Mouse (Mus musculus): Measurements from ENCODE around the gene Trp53bp2. TPM values are rescaled to one million over a fixed set of nuclear protein-coding genes. Genes with fewer than 3 reads are reported as not detected.
A peak's percentile ranks its signal among the peaks of the same experiment; 100 is the strongest.

Gene Trp53bp2
- polyA plus RNA-seq, 1 experiment from 2014 or later, result 12.7 TPM

- H3K4me3 ChIP-seq, result peak overlapping the region; percentile 86
- WGBS, result 3% methylated on average over 13 of the region's 13 CpGs
- H3K9me3 ChIP-seq, result no peaks in the 10 kb centered on the region
- H3K27ac ChIP-seq (replicated peaks), result peak overlapping the region; percentile 88
- H3K9ac ChIP-seq, result peak overlapping the region; percentile 90
- H3K4me2 ChIP-seq, result peak overlapping the region; percentile 87
- H3K27me3 ChIP-seq (replicated peaks), result no peaks in the 10 kb centered on the region
- no peak for ATAC-seq (ENCODE audit: extremely low read depth, insufficient number of reproducible peaks, low FRiP score, low TSS enrichment)
- H3K4me1 ChIP-seq, result peaks cover 44% of the 10 kb centered on the region
- H3K36me3 ChIP-seq, result no peaks in the 10 kb centered on the region
Measured at GRCm38 (mm10) chr1:182408243-182408642, 729 bp upstream of the Trp53bp2 start.

GRCm38 (mm10) chr1:182409401-182410173 is 615 bp downstream of the Trp53bp2 start:
- Histone ChIP-seq H3K27ac (replicated peaks) (peak overlapping the region; percentile 94), H3K27me3 (replicated peaks) (no peaks in the 10 kb centered on the region), H3K36me3 (no peaks in the 10 kb centered on the region), H3K4me3 (peak overlapping the region; percentile 86), H3K4me2 (peak overlapping the region; percentile 87), H3K9ac (peak overlapping the region; percentile 98), H3K9me3 (no peaks in the 10 kb centered on the region), H3K4me1 (peaks cover 52% of the 10 kb centered on the region)
- ATAC-seq (ENCODE audit: extremely low read depth, insufficient number of reproducible peaks, low FRiP score, low TSS enrichment), result peak; percentile 35; the same call in 1 of the 2 replicates
- WGBS, result 2% methylated on average over 31 of the region's 34 CpGs

- Histone ChIP-seq H3K9ac (no peak overlapping the region), H3K27me3 (replicated peaks) (no peaks in the 10 kb centered on the region), H3K36me3 (0 out of 2 replicates have a peak, but pooled peaks cover 2% of the 10 kb centered on the region), H3K4me1 (peaks cover 63% of the 10 kb centered on the region), H3K4me2 (peak overlapping the region; percentile 47), H3K9me3 (no peaks in the 10 kb centered on the region), H3K27ac (replicated peaks) (peak overlapping the region; percentile 53; the same call in 1 of the 2 replicates), H3K4me3 (0 out of 2 replicates have a peak overlapping the region, but pooled peaks have one; percentile 2)
- no peak for ATAC-seq (ENCODE audit: extremely low read depth, insufficient number of reproducible peaks, low FRiP score, low TSS enrichment)
- WGBS, result 54% methylated on average over 7 of the region's 7 CpGs
Measured at GRCm38 (mm10) chr1:182412586-182413270, 3.8 kb downstream of the Trp53bp2 start.

- WGBS, result 83% methylated on average over 3 of the region's 3 CpGs
Measured at GRCm38 (mm10) chr1:182419481-182419880, 10.5 kb downstream of the Trp53bp2 start.

GRCm38 (mm10) chr1:182424274-182424673 is 15.3 kb downstream of the Trp53bp2 start:
- Histone ChIP-seq H3K9me3 (no peaks in the 10 kb centered on the region), H3K27ac (replicated peaks) (no peak overlapping the region), H3K4me1 (peaks cover 57% of the 10 kb centered on the region), H3K27me3 (replicated peaks) (no peaks in the 10 kb centered on the region), H3K4me3 (no peak overlapping the region), H3K9ac (no peak overlapping the region), H3K4me2 (no peak overlapping the region), H3K36me3 (peaks cover 8% of the 10 kb centered on the region)
- WGBS, result 68% methylated on average over 2 of the region's 2 CpGs
- no peak for ATAC-seq (ENCODE audit: extremely low read depth, insufficient number of reproducible peaks, low FRiP score, low TSS enrichment)

More at GRCm38 (mm10) chr1:182419481-182419880, 10.5 kb downstream of the Trp53bp2 start:
- Histone ChIP-seq H3K27ac (replicated peaks) (no peak overlapping the region), H3K27me3 (replicated peaks) (no peaks in the 10 kb centered on the region), H3K4me2 (no peak overlapping the region), H3K9ac (no peak overlapping the region), H3K36me3 (0 out of 2 replicates have a peak, but pooled peaks cover 2% of the 10 kb centered on the region), H3K9me3 (no peaks in the 10 kb centered on the region), H3K4me3 (no peak overlapping the region), H3K4me1 (peaks cover 42% of the 10 kb centered on the region)
- no peak for ATAC-seq (ENCODE audit: extremely low read depth, insufficient number of reproducible peaks, low FRiP score, low TSS enrichment)

GRCm38 (mm10) chr1:182425176-182425575 is 16.2 kb downstream of the Trp53bp2 start:
- ATAC-seq (ENCODE audit: extremely low read depth, insufficient number of reproducible peaks, low FRiP score, low TSS enrichment), result no peak

GRCm38 (mm10) chr1:182426444-182426843 is 17.5 kb downstream of the Trp53bp2 start:
- ATAC-seq (ENCODE audit: extremely low read depth, insufficient number of reproducible peaks, low FRiP score, low TSS enrichment), result no peak
- peaks cover 26% of the 10 kb centered on the region for H3K36me3 ChIP-seq
- no peaks in the 10 kb centered on the region for H3K27me3 ChIP-seq (replicated peaks)
- no peak overlapping the region for H3K4me3 ChIP-seq
- 0 out of 2 replicates have a peak overlapping the region, but pooled peaks have one; percentile 24 for H3K27ac ChIP-seq (replicated peaks)
- H3K4me2 ChIP-seq, result no peak overlapping the region
- 34% methylated on average over 2 of the region's 2 CpGs for WGBS
- no peaks in the 10 kb centered on the region for H3K9me3 ChIP-seq
- no peak overlapping the region for H3K9ac ChIP-seq
- peaks cover 44% of the 10 kb centered on the region for H3K4me1 ChIP-seq

More at GRCm38 (mm10) chr1:182425176-182425575, 16.2 kb downstream of the Trp53bp2 start:
- no peak overlapping the region for H3K4me3 ChIP-seq
- no peaks in the 10 kb centered on the region for H3K9me3 ChIP-seq
- no peaks in the 10 kb centered on the region for H3K27me3 ChIP-seq (replicated peaks)
- H3K9ac ChIP-seq, result no peak overlapping the region
- H3K27ac ChIP-seq (replicated peaks), result no peak overlapping the region
- peaks cover 15% of the 10 kb centered on the region for H3K36me3 ChIP-seq
- no peak overlapping the region for H3K4me2 ChIP-seq
- H3K4me1 ChIP-seq, result peaks cover 55% of the 10 kb centered on the region
- WGBS, result 66% methylated on average over 3 of the region's 3 CpGs

- 43% methylated on average over 1 of the region's 1 CpGs for WGBS
- Histone ChIP-seq H3K4me2 (no peak overlapping the region), H3K4me3 (no peak overlapping the region), H3K9me3 (no peaks in the 10 kb centered on the region), H3K27ac (replicated peaks) (no peak overlapping the region), H3K36me3 (peaks cover 36% of the 10 kb centered on the region), H3K9ac (no peak overlapping the region), H3K27me3 (replicated peaks) (no peaks in the 10 kb centered on the region), H3K4me1 (peaks cover 39% of the 10 kb centered on the region)
- no peak for ATAC-seq (ENCODE audit: extremely low read depth, insufficient number of reproducible peaks, low FRiP score, low TSS enrichment)
Measured at GRCm38 (mm10) chr1:182427426-182427825, 18.5 kb downstream of the Trp53bp2 start.

GRCm38 (mm10) chr1:182429826-182430225 is 20.9 kb downstream of the Trp53bp2 start:
- no peak overlapping the region for H3K4me3 ChIP-seq
- H3K4me2 ChIP-seq, result no peak overlapping the region
- H3K36me3 ChIP-seq, result peaks cover 54% of the 10 kb centered on the region
- H3K9ac ChIP-seq, result no peak overlapping the region
- 70% methylated on average over 3 of the region's 3 CpGs for WGBS
- H3K27me3 ChIP-seq (replicated peaks), result no peaks in the 10 kb centered on the region
- peaks cover 35% of the 10 kb centered on the region for H3K4me1 ChIP-seq
- H3K9me3 ChIP-seq, result no peaks in the 10 kb centered on the region
- H3K27ac ChIP-seq (replicated peaks), result no peak overlapping the region
- no peak for ATAC-seq (ENCODE audit: extremely low read depth, insufficient number of reproducible peaks, low FRiP score, low TSS enrichment)

GRCm38 (mm10) chr1:182430676-182431075 is 21.7 kb downstream of the Trp53bp2 start:
- no peak overlapping the region for H3K9ac ChIP-seq
- H3K27ac ChIP-seq (replicated peaks), result no peak overlapping the region
- no peaks in the 10 kb centered on the region for H3K27me3 ChIP-seq (replicated peaks)
- WGBS, result 87% methylated on average over 2 of the region's 2 CpGs
- H3K4me2 ChIP-seq, result no peak overlapping the region
- ATAC-seq (ENCODE audit: extremely low read depth, insufficient number of reproducible peaks, low FRiP score, low TSS enrichment), result no peak
- no peak overlapping the region for H3K4me3 ChIP-seq
- peaks cover 26% of the 10 kb centered on the region for H3K4me1 ChIP-seq
- H3K36me3 ChIP-seq, result peaks cover 62% of the 10 kb centered on the region
- no peaks in the 10 kb centered on the region for H3K9me3 ChIP-seq

- Histone ChIP-seq H3K27me3 (replicated peaks) (no peaks in the 10 kb centered on the region), H3K4me3 (no peak overlapping the region), H3K9me3 (no peaks in the 10 kb centered on the region), H3K4me1 (peaks cover 13% of the 10 kb centered on the region), H3K27ac (replicated peaks) (no peak overlapping the region), H3K4me2 (no peak overlapping the region), H3K36me3 (peaks cover 73% of the 10 kb centered on the region), H3K9ac (no peak overlapping the region)
- WGBS, result 92% methylated on average over 3 of the region's 3 CpGs
- ATAC-seq (ENCODE audit: extremely low read depth, insufficient number of reproducible peaks, low FRiP score, low TSS enrichment), result no peak
Measured at GRCm38 (mm10) chr1:182432059-182432458, 23.1 kb downstream of the Trp53bp2 start.

Measured in heart, embryonic 13.5 days (tissue).